Mouse (Mus musculus): ENCODE measurements at regions not wholly inside any gene's neighbourhood (a gene's known extent, or its start where the extent isn't known, plus 50 kb on each side); places are given as distances from the start of the nearest gene placed in this dataset. TPM values are rescaled to one million over a fixed set of nuclear protein-coding genes. Genes with fewer than 3 reads are reported as not detected.
A peak's percentile ranks its signal among the peaks of the same experiment; 100 is the strongest.
"Not testable (repeated sequence)": the region's sequence is repeated elsewhere in the genome, so short reads cannot be mapped to it uniquely, and the experiment has no call there.

DNA sequence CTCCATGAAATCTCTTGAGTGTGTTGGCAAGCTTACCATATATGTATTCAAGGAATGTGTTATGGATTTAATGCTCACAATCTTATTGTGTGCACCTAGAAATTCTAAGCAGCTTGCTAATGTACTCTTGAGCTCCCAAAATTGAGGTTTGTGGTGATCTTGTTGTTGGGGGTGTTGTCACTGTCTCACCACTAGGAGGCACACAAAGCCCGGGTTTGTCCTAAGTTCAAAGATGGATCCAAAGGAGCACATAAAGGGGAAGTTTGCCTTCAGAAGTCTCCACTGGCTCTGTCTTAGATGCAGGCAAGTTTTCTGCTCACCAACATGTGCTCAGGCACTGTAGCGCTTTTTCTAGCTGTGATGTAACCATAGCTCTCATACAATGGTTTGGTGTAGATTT is 151.8 kb downstream of the Mrgpra4 start:
- peak; percentile 52 for TF ChIP-seq CTCF (IDR thresholded peaks at IDR 0.05; ENCODE audit: low read depth)
- Histone ChIP-seq H3K27ac (ENCODE audit: low read depth) (no peak overlapping the region), H3K36me3 (ENCODE audit: insufficient read depth) (no peaks in the 10 kb centered on the region), H3K27me3 (ENCODE audit: insufficient read depth, low read length) (no peaks in the 10 kb centered on the region), H3K4me1 (ENCODE audit: insufficient read depth) (no peaks in the 10 kb centered on the region), H3K4me3 (ENCODE audit: low read depth, low read length) (no peak overlapping the region), H3K9me3 (ENCODE audit: low read depth, low read length) (no peaks in the 10 kb centered on the region), H3K9ac (no peak overlapping the region), H3K4me2 (no peak overlapping the region)
- no peak for ATAC-seq (ENCODE audit: insufficient read depth)
- 32% methylated on average over 2 of the region's 2 CpGs for WGBS
- DNase-seq = peak; percentile 9

DNA sequence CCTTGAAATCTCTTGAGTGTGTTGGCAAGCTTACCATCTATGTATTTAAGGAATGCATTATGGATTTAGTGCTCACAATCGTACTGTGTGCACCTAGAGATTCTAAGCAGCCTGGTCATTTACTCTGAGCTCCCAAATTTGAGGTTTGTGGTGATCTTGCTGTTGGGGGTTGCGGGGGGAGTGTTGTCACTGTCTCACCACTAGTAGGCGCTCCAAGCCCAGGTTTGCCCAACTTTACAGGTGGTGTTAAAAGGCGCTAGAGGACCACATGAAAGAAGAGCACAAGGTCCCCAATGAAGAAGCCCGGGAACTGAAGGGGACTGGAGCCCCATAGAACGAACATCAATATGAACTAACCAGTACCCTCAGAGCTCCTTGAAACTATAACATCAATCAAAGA is 180.2 kb upstream of the Mrgpra3 start:
- Histone ChIP-seq H3K27me3 (ENCODE audit: insufficient read depth, low read length) (no peaks in the 10 kb centered on the region), H3K27ac (ENCODE audit: low read depth) (no peak overlapping the region)

DNA sequence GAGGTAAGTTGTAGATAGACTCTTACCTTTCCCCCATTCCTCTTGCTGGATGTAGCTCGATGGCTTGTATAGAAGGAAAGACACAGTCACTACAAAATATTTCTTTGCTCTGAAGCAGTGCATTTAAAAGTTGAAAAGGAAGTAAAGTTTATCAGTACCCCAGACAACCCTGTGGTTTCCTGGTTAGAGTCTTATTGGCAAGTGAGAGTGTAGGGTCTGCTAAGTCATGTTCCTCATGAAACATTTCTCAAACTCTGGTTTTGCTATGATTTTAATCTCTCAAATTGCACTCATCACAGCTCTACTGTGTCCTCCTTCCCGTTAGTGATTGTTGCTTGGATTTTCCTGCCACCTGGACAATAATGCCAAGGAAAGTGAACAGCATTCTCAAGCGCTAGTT is 146.4 kb upstream of the Mrgpra3 start:
- DNase-seq (no peak), ATAC-seq (ENCODE audit: insufficient read depth) (no peak)
- no peak overlapping the region for H3K9ac ChIP-seq
- peaks cover 2% of the 10 kb centered on the region; the same call in 1 of the 2 replicates for H3K9me3 ChIP-seq (ENCODE audit: low read depth, low read length)
- 49% methylated on average over 3 of the region's 3 CpGs for WGBS
- no peaks in the 10 kb centered on the region for H3K4me1 ChIP-seq (ENCODE audit: insufficient read depth)
- TF ChIP-seq CTCF (IDR thresholded peaks at IDR 0.05; ENCODE audit: low read depth) = no peak
- no peak overlapping the region for H3K4me3 ChIP-seq (ENCODE audit: low read depth, low read length)
- H3K4me2 ChIP-seq = no peak overlapping the region
- H3K27ac ChIP-seq (ENCODE audit: low read depth) = no peak overlapping the region
- H3K27me3 ChIP-seq (ENCODE audit: insufficient read depth, low read length) = no peaks in the 10 kb centered on the region
- no peaks in the 10 kb centered on the region for H3K36me3 ChIP-seq (ENCODE audit: insufficient read depth)

More for the DNA sequence above, 180.2 kb upstream of the Mrgpra3 start:
- DNase-seq (no peak), ATAC-seq (ENCODE audit: insufficient read depth) (no peak)
- H3K36me3 ChIP-seq (ENCODE audit: insufficient read depth) = no peaks in the 10 kb centered on the region
- H3K4me3 ChIP-seq (ENCODE audit: low read depth, low read length) = no peak overlapping the region
- TF ChIP-seq CTCF (IDR thresholded peaks at IDR 0.05; ENCODE audit: low read depth) = no peak
- H3K4me2 ChIP-seq = no peak overlapping the region
- H3K4me1 ChIP-seq (ENCODE audit: insufficient read depth) = no peaks in the 10 kb centered on the region
- no peak overlapping the region for H3K9ac ChIP-seq
- 58% methylated on average over 6 of the region's 6 CpGs for WGBS
- no peaks in the 10 kb centered on the region; the same call in 1 of the 2 replicates for H3K9me3 ChIP-seq (ENCODE audit: low read depth, low read length)

DNA sequence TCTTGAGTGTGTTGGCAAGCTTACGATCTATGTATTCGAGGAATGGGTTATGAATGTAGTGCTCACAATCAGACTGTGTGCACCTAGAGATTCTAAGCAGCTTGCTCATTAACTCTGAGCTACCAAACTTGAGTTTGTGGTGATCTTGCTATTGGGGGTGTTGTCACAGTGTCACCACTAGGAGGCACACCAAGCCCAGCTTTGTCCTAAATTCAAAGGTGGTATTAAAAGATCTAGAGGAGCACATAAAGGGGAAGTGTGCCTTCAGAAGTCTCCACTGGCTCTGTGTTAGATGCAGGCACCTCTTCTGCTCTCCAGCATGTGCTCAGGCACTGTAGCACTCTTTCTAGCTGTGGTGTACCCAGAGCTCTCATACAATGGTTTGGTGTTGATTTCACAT is 138.9 kb upstream of the Mrgpra3 start:
- not testable (repeated sequence) for H3K9ac ChIP-seq; DNase-seq; H3K27ac ChIP-seq (ENCODE audit: low read depth); H3K9me3 ChIP-seq (ENCODE audit: low read depth, low read length); H3K4me2 ChIP-seq; H3K36me3 ChIP-seq (ENCODE audit: insufficient read depth); H3K4me3 ChIP-seq (ENCODE audit: low read depth, low read length); H3K27me3 ChIP-seq (ENCODE audit: insufficient read depth, low read length); H3K4me1 ChIP-seq (ENCODE audit: insufficient read depth); ATAC-seq (ENCODE audit: insufficient read depth)
- 91% methylated on average over 2 of the region's 2 CpGs for WGBS

DNA sequence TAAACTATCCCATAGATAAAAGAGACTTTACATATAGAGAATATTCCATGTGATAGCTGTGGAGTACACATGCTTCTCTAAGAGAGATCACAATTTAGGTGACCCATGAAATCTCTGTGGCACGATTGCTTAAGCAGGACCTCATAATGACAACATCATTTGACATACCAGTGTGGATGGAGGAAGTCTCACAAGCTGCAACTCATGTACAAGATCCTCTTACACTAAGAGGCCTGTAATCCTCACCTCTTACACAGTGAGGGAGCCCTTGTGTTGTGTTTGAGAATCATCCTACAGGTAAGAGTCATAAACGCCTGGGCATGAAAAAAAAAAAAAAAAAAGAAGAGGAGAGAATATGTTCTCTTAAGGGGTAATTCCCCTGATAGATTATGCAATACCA is 89.9 kb upstream of the Mrgpra3 start:
- H3K36me3 ChIP-seq (ENCODE audit: insufficient read depth) = no peaks in the 10 kb centered on the region
- H3K9me3 ChIP-seq (ENCODE audit: low read depth, low read length) = no peaks in the 10 kb centered on the region
- H3K4me3 ChIP-seq (ENCODE audit: low read depth, low read length) = no peak overlapping the region
- 59% methylated on average over 2 of the region's 2 CpGs for WGBS
- no peaks in the 10 kb centered on the region for H3K27me3 ChIP-seq (ENCODE audit: insufficient read depth, low read length)
- TF ChIP-seq CTCF (IDR thresholded peaks at IDR 0.05; ENCODE audit: low read depth) = no peak
- no peak for ATAC-seq (ENCODE audit: insufficient read depth)
- H3K9ac ChIP-seq = no peak overlapping the region
- DNase-seq = no peak
- H3K4me2 ChIP-seq = no peak overlapping the region
- no peaks in the 10 kb centered on the region for H3K4me1 ChIP-seq (ENCODE audit: insufficient read depth)
- no peak overlapping the region for H3K27ac ChIP-seq (ENCODE audit: low read depth)

DNA sequence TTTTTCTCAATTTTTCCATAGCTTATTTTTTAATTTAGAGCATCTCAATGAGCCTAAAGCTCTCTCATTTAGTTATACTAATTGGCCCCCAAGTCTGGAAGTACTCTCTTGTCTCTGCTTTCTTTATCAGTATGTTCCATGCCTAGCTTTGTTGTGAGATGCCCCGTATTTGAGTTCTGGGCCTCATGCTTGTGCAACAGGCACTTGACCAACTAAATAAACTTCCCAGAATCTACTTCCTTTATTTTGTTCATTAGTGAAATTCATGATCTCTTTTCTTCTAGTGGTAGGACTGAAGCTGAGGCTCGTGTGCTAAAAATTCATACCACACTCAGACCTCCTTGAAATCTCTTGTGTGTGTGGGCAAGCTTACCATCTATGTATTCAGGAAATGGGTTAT is 75.8 kb upstream of the Mrgpra3 start:
- Histone ChIP-seq H3K9me3 (ENCODE audit: low read depth, low read length) (no peaks in the 10 kb centered on the region), H3K27me3 (ENCODE audit: insufficient read depth, low read length) (no peaks in the 10 kb centered on the region), H3K27ac (ENCODE audit: low read depth) (no peak overlapping the region), H3K4me3 (ENCODE audit: low read depth, low read length) (no peak overlapping the region), H3K36me3 (ENCODE audit: insufficient read depth) (no peaks in the 10 kb centered on the region), H3K4me1 (ENCODE audit: insufficient read depth) (no peaks in the 10 kb centered on the region), H3K9ac (no peak overlapping the region), H3K4me2 (no peak overlapping the region)
- DNase-seq (no peak), ATAC-seq (ENCODE audit: insufficient read depth) (no peak)
- 73% methylated on average over 2 of the region's 2 CpGs for WGBS
- TF ChIP-seq CTCF (IDR thresholded peaks at IDR 0.05; ENCODE audit: low read depth) = no peak

Small RNA genes lying in the stretch of these regions (microRNA-seq; reads per million reads assigned to microRNA genes)
- not detected for gene Gm22427 (ENCODE audit: borderline number of aligned reads)
